Mouse (Mus musculus) frontal cortex, postnatal 25 days (tissue): ENCODE data around the gene Gnmt.

Experiments
- DNase-seq, 2 experiments: peaks; one replicate each; pipeline ENCODE4 v3.0.0; 2022; ENCODE audit warnings: low spot score in 2 of 2

Gnmt gene

GRCm38 (mm10) chr17:46703971-46704886 lies 24.7 kb downstream of the Gnmt start:
- DNase-seq: no peak

- DNase-seq: no peak
Observed at GRCm38 (mm10) chr17:46702506-46702905, 26.5 kb downstream of the Gnmt start.

DNA sequence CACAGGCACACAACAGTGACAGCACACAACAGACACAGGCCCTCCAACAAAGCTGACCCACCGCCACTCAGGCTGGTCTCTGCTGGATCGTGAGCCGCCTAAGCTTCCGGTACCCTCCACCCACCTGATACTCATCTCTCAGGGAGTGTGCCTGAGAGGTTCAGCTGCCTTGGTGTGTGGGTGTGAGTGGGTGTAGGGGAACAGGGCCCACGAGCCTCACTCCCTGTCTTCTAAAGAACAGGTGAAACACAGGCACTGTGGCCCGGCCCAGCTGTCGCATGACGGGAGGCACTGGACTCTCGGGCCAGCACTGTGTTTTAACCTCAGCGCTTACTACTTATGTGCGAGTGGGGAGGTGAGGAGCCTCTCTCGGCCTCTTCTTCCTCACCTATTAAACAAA lies 26.9 kb downstream of the Gnmt start:
- DNase-seq: no peak

GRCm38 (mm10) chr17:46701489-46701888 lies 27.5 kb downstream of the Gnmt start:
- DNase-seq: no peak

GRCm38 (mm10) chr17:46699912-46700311 lies 29.1 kb downstream of the Gnmt start:
- no peak for DNase-seq

DNA sequence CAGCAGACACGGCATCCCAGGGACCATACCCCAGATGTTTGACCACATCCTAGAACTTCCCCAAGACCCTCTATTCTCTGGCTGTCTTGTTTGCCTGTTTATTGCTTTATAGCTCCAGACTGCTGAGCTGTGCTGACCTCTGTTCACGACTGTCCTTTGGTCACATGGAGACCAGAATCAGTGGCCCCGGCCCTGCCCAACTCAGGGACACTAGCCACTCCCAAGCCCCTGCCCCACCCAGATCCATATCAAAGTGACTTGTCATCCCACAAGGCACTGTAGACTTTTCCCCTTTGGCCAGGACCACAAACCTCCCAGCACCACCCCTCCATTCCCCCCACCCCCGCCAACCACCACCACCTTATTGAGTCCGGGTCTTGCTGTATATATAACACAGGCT lies 29.7 kb downstream of the Gnmt start:
- no peak for DNase-seq

DNA sequence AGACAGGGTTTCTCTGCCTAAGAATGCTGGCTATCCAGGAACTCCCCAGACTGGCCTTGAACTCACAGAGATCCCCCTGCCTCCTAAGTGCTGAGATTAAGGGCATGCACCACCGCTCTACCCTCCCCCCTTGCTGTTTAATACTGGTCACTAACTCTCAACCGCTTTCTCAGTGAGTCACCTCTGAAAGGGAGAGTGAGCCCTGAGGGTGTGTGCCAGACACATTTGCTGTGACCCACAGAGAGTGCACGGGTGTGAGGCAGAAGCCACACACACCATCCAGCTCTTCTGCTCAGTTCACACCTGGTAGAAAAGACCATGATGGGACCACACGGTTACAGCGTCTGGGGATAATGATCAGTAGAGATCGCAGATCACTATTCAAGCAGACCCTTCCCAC lies 30.5 kb downstream of the Gnmt start:
- DNase-seq: no peak

- DNase-seq: no peak
Observed at GRCm38 (mm10) chr17:46694517-46695063, 34.4 kb downstream of the Gnmt start.

DNA sequence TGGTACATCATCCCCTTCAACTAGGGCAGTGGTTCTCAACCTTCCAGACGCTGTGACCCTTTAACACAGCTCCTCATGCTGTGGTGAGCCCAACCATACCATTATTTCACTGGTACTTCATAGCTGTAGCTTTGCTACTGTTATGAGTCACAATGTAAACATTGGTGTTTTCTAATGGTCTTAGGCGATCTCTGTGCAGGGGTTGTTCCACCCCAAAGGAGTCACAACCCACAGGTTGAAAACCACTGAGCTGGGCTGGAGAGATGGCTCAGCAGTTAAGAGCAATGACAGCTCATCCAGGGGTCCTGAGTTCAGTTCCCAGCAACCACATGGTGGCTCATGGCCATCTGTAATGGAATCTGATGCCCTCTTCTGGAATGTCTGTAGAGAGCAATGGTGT lies 37.6 kb downstream of the Gnmt start:
- no peak for DNase-seq

- DNase-seq: no peak
Observed at GRCm38 (mm10) chr17:46690665-46691064, 38.3 kb downstream of the Gnmt start.

DNA sequence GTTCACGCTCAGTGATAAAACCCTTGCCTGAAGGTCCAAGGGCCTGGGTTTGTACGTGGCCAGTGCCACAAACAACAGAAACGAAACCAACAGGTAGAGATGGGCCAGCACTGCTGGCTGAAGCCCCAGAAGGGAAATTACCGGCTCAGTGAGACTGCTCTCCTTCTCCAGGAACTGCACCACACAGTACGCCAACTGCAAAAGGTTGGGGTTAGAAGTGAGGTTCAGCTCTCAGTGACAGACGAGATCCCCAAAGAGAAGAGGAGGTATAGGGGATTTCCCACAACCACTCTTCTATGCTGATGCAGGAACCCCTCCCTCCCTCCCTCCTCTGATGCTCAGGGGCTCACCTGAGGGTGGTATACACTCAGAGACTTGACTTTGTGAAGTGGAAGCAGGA lies 43.1 kb downstream of the Gnmt start:
- no peak for DNase-seq

DNA sequence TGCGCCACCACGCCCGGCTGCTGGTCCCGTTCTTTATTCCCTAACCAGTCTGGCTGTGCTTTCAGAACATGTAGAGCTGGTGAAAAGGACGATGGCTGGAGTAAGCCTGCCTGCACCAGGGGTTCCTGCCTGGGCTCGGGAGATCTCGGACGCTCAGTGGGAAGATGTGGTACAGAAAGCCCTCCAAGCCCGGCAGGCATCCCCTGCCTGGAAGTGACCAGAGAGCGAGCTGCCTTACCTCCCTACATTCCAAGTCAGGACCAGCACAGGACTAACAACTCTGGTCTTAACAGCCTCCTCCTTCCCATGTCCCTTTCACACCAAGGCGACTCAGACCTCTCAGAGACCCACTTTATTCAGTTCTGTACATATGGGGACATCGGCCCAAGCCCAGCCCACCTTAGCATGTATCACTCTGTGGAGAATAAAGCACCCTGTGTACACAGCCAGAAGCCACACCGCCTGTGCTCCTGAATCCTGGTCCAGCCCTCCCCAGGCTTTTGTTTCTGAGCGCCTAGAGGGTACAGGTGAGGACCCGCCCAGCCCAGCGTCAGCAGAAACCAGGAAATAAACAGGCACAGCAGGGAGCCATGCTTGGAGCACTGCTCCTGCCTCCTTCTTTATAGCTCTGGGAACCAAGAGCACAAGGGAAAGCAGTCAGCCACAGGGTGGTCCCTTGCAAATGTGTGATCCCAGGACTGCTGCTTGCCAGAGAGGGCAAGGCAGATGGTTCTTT lies 46.1 kb downstream of the Gnmt start:
- DNase-seq: no peak

GRCm38 (mm10) chr17:46681466-46682118 lies 47.4 kb downstream of the Gnmt start:
- DNase-seq: no peak

DNA sequence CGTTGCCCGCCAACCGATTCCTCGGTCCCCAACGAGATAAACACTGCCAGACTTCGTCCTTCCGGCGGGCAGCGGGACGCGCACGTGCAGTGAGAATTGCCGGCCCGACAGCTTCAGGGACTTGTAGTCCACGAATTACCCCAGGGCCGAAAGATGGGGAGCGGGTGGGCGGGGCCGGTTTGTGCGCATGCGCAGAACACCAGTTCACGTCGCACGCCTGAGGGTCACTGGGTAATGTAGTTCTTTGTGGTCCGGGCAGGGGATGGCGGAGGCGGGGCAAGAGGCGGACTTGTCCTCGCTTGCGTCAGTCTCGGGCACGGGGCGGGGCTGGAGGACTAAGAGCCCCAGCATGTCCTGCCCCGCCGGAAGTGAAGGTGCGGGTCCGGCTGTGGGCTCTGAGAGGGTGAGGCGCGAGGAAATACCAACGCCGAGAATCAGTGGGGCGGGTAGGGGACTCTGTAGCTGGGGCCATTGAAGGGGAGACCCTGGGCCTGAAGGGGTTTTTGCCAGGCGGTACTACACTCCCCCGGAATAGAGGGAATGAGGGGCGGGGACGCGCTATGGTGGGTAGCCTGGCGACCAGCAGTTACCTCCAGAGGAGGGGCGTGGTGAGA lies 48.1 kb downstream of the Gnmt start, which contains the start of gene Klhdc3:
Gene Klhdc3, minus strand, starts transcription at position 155 of the 614 bp plus-strand sequence.
- peak; percentile 83 to 93 for DNase-seq

DNA sequence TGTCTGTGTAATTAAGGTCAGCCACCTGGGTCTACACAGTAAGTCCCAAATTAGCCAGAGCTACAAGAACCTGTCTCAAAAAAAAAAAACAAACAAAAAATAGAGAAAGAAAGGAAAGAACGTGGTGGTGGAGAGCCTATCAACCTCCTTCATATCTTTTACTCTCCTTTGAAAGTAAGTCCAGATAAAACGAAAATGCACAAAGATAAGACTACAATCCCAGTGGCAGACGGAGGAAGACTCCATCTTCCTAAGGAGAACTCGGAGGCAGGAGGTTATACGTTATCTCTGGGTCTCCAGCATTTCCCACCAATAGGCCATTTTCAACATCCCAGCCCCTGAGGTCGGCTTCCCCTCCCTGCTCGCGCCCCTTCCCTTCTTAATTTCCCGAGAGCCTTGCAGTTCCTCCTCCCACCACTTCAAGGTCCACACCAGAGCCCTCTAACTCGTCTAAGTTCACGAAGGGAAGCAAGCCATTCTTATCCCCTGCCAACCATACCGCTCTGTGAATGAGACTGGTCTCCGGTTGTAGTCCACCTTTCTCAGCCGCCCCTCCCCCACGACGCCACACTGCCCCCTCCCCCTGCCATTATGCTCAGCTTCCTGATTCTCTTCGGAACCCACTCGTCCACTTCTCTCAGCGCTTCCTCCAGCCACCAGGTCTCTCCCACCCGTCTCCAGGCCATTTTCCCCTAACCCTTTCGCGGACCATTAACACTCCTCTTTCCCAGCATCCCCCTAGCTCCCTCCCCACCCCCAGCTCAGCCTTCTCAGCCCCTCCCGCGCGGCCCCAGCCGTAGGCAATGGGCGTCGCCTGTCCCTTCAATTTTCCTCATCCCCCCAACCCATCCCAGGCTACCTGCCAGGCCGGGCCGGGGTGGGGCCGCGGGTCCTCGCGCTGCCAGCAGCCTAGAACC lies 48.9 kb downstream of the Gnmt start:
- peak in 1 of 2 experiments; percentile 43 for DNase-seq

- no peak for DNase-seq
Observed at GRCm38 (mm10) chr17:46678911-46679310, 50.1 kb downstream of the Gnmt start.

DNA sequence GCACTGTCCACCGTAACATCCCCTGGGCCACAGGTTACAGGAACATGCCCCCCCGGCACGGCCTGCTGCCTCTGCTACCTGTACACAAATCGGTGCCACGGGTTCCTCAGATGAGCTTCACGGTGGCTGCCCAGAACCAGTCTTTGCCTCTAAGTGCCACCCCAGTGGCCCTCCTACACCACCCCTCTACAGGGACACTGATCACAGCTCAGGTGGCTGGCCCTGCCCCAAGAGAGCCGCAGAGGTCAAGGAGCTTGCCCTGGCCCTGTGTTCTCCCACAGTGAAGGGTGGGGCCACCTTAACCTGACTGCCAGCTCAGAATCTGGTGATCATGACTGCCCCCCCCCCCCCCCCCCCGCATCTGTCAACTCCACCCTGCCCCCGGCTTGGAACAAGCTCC lies 50.6 kb downstream of the Gnmt start, which contains the start of gene Mea1:
Gene Mea1, plus strand, starts transcription at position 378 of the 400 bp plus-strand sequence.
- DNase-seq: no peak
